Mouse (Mus musculus) ovary, postnatal 14 days (tissue): ENCODE results near the gene Atrn.
"Not testable (repeated sequence)": the region's sequence is repeated elsewhere in the genome, so short reads cannot be mapped to it uniquely, and the experiment has no call there.

Experiments used
- DNase-seq: peaks from one replicate; pipeline ENCODE4 v3.0.0; 2022; ENCODE audit warnings: low spot score

The Atrn gene

GRCm38 (mm10) chr2:130961851-130962250, 55.6 kb downstream of the Atrn start:
- no peak for DNase-seq

DNA sequence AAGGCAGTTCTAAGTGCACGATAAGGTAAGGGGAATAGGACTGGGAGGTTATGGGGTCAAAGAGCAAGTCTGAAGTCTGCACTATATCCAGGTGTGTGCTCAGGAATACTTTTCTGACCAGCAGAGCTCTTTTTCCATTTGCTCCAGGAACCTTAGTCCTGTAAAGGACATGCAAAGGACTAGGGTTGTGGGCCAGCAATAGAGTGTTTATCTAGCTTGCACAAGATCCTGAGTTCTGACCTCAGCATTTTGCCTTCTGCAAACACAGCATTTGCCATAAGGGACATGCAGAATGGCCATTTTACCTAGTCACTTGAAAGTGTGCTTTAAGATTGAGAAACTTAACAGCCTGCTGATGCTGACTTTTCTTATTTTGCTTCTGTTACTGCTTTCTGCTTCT, 58.7 kb downstream of the Atrn start:
- DNase-seq: no peak

GRCm38 (mm10) chr2:130971030-130971429, 64.7 kb downstream of the Atrn start:
- DNase-seq: no peak

GRCm38 (mm10) chr2:130972386-130972785, 66.1 kb downstream of the Atrn start:
- no peak for DNase-seq

DNA sequence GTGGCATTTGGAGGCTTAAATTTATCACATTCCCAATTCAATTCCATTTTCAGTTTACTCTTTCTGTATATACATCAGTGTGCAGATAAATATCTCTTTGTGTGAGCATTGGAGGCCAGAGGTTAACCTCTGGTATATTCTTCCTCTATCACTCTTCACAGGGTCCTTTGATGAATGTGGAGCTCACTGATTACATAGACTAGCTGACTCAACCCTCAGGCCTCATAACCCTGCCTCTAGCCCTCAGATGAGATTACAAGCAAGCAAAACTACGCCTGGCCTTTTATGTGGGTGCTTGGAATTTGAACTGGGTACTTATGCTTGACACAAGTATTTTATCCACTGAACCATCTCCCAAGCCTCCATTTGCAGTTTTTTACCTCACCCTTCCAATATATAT, 68.6 kb downstream of the Atrn start:
- no peak for DNase-seq

DNA sequence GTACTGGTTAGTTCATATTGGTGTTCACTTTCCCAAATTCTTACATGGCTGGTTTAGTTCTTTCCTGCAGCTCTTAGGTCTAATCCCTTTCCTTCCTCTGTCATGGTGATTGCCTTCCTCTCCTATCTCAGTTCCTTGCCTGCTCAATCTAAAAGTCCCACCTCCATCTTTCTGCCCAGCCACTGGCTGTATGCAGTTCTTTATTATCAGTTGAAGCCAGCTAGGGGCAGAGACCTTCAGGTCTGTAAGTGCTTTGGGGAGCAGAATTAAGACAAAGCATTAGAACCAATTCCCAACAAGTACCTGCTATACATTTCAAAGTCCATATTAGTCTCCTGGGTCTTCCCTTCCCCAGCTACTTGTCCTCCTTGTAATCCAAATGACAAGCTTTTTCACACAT, 71.3 kb downstream of the Atrn start:
- no peak for DNase-seq

DNA sequence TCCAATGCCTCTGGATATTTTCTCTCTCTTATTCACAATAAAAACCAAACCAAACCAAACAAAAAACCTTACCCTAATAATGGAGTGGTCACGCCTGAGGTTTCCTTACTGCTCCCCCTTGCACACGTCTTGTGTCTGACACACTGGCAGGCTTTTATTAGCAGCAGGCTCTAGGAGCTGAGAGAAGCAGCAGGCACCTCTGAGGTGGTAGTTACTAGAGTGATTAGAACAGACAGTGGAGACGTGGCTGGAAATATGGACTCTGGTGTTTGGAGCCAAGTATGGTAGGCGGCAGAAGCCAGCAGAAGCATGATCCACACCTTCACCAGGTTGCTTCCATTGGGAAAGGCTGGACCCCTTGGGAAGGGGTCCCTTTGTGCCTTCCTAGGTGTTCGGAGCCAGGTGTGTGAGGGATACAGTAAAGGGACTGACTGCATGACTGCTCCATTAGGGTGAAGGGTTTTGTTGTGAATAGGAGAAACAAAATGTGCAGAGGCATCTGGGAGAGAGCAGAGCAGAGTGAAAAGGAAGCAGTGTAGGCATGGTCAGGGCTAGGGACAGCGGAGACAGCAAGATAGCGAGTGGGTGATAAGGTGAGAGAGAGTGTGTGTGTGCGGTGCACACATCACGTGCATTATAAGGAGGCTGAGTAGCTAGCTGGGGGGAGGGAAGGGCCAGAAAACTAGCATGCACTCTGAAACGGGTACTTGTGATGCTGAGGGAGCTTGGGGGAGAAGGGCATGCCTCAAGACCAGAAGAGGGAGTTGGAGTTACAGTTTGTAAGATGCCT, 72.0 kb downstream of the Atrn start:
- DNase-seq: no peak

DNA sequence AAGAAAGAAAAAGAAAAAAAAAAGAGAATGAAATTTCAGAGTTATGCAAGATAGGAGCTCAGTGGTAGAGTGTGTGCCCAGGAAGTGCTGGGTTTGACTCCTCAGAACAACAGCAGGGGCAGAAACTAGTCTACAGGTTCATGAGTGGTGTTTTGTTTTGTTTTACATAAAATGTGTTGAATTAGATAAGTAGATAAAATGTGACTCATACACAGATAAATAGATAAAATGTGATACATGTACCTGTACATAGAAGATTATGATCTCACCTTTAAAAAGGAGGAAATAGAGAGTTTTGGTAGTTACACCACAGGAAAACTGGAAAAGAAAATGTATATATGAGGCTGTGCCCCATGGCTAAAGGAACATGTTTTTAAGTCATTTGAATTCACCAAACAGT, 72.8 kb downstream of the Atrn start:
- no peak for DNase-seq

- DNase-seq: no peak
These were observed 86.5 kb downstream of the Atrn start for GRCm38 (mm10) chr2:130992818-130993217.

DNA sequence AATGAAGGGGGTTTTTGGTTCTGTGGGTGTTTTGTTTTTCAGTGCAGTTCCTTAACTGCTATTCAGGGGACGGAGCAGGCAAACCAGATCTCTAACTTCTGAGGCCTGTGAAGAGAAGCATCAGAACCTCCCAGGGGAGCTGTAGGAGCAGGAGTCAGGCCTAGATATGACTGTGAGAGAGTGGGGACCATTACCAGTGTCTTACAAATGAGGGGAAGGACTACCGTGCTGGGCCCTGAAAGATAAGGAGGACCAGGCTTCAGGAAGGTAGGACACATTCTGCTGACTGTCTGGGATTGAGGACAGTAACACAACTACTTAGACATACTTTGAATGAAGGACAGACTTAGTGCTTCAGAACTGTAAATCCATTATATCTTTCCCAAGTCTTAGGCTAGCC, 102.8 kb downstream of the Atrn start:
- no peak for DNase-seq

DNA sequence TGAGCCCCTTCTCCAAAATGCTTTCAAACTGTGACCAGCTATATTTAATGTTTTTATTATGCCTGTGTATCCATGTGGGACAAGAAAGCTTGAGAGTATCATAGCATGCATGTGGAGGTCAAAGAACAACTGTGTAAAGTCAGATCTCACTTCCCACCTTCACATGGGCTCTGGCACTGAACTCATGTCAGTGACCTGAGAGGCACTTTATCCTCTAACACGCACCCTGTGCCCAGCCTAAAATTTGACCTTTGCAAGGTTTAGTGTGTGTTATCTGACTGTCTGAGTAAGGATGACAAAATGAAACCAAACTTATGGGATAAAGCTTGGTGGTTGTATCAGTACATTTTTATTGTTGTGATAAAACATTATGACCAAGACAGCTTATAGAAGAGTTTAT, 104.3 kb downstream of the Atrn start:
- no peak for DNase-seq

GRCm38 (mm10) chr2:131025230-131025629, 118.9 kb downstream of the Atrn start:
- DNase-seq: no peak

GRCm38 (mm10) chr2:131026941-131027340, 120.6 kb downstream of the Atrn start:
- DNase-seq: no peak

- no peak for DNase-seq
These were observed 123.0 kb downstream of the Atrn start for GRCm38 (mm10) chr2:131029065-131029935.

DNA sequence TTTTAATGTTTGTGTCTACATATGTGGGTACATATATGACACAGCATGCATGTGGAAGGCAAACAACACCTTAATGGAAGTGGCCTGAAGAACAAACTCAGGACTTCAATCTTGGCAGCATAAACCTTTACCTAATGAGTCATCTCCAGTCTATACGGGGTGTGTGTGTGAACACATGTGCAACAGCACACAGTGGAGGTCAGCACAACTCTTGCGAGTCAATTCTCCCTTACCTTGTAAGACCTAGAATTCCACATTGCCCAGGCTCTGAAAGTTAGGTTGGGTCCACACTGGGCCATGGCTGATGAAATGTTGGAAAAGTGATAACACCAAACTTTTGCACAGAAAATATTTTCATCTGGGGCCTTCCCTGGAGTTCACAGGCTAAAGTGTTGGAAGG, 124.3 kb downstream of the Atrn start:
- DNase-seq: no peak

DNA sequence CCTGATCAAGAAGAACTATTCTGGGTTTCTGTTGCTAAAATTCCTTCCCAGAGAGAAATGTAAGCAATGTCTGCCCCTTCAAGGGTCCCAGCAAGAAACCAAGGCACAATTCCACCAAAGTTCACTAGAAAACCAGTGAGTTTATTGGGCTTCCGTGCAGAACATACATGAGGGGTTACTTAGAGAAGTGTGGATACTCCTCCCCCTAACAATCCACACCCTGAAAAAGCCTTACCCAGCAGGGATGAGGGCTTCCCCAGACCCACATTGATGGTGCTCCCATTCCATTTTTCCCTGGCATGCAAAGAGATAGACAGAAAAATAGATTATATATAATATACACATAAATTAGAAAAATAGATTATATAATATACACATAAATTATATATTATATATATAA, 124.7 kb downstream of the Atrn start:
- DNase-seq: no peak

- not testable (repeated sequence) for DNase-seq
These were observed 125.1 kb downstream of the Atrn start for GRCm38 (mm10) chr2:131031406-131031805.

- no peak for DNase-seq
These were observed 130.0 kb downstream of the Atrn start for GRCm38 (mm10) chr2:131036343-131036742.

- no peak for DNase-seq
These were observed 130.5 kb downstream of the Atrn start for GRCm38 (mm10) chr2:131036757-131037156.

- DNase-seq: no peak
These were observed 131.1 kb downstream of the Atrn start for GRCm38 (mm10) chr2:131037226-131037990.

GRCm38 (mm10) chr2:131038197-131038596, 131.9 kb downstream of the Atrn start:
- no peak for DNase-seq

- no peak for DNase-seq
These were observed 132.4 kb downstream of the Atrn start for GRCm38 (mm10) chr2:131038675-131039074.
